Mouse (Mus musculus) ovary, postnatal 10 days (tissue): Measurements from ENCODE around the gene Suz12.
A peak's percentile ranks its signal among the peaks of the same experiment; 100 is the strongest.
"Not testable (repeated sequence)": the region's sequence is repeated elsewhere in the genome, so short reads cannot be mapped to it uniquely, and the experiment has no call there.

ENCODE experiments used
- DNase-seq: peaks from one replicate; pipeline ENCODE4 v3.0.0; 2022; ENCODE audit warnings: low spot score

The Suz12 gene

GRCm38 (mm10) chr11:79992035-79992591, 793 bp upstream of the Suz12 start:
- no peak for DNase-seq

DNA sequence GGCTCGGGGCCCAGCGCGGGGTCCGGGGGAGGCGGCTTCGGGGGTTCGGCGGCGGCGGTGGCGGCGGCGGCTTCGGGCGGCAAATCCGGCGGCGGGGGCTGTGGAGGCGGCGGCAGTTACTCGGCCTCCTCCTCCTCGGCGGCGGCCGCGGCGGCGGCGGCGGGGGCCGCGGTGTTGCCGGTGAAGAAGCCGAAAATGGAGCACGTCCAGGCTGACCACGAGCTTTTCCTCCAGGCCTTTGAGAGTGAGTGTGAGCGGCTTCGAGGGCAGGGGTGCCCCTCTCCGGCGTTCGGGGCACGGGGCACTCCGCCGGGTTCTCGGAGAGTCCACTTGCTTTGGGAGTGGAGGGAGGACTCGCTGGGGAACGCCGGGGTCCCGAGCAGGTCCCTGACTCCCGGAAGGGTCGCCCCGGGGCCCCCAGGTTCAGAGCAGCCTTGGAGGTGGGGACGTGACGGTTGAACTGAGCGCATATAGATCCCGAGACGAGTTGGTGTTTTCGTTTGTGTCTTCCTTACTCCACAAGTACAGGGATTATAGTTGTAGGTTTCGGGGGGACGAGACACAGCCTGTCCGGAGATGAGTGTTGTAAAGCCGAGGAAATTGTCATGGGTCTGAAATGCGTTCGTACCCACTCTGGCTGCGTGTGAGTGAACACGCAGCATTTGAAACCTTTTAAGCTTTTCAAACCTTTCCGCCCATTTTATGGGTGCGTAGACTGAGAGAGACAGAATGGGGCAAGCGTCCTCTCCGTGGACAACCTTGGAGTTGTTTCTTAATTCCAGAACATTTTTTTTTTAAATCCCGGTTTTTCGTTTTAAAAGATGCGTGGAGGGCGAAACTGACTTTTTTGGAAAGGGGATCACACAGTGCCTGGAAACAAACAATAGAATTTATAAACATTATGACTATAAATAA, 707 bp downstream of the Suz12 start:
- peak; percentile 21 for DNase-seq

- DNase-seq = no peak
Measured at GRCm38 (mm10) chr11:79994271-79994988, 1.5 kb downstream of the Suz12 start.

DNA sequence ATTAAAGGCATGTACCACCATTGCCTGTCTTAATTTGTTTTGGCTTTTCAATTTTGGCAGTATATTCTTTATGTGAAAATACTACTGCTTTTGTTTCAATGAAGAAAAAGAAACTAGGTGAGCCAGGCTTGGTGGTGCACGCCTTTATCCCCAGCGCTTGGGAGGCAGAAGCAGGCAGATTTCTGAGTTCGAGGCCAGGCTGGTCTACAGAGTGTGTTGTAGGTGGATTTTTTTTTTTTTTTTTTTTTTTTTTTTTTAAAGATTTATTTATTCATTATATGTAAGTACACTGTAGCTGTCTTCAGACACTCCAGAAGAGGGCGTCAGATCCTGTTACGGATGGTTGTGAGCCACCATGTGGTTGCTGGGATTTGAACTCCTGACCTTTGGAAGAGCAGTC, 23.6 kb downstream of the Suz12 start:
- not testable (repeated sequence) for DNase-seq

DNA sequence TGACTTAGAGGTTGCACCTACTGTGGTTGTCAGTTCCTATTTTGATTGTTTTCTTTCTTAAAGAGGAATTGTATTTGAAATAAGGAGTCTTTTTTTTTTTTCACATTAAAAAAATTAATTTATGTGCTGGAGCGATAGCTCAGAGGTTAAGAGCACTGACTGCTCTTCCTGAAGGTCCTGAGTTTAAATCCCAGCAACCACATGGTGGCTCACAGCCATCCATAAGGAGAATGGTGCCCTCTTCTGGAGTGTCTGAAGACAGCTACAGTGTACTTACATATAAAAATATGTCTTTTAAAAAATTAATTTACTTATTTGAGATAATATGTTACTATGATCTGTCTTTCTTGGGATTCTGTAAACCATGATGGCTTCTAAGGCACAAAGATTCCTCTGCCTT, 26.9 kb downstream of the Suz12 start:
- no peak for DNase-seq

- no peak for DNase-seq
Measured at GRCm38 (mm10) chr11:80021306-80021705, 28.4 kb downstream of the Suz12 start.

- DNase-seq = no peak
Measured at GRCm38 (mm10) chr11:80037495-80037894, 44.6 kb downstream of the Suz12 start.

- no peak for DNase-seq
Measured at GRCm38 (mm10) chr11:80042615-80043418, 49.9 kb downstream of the Suz12 start.

DNA sequence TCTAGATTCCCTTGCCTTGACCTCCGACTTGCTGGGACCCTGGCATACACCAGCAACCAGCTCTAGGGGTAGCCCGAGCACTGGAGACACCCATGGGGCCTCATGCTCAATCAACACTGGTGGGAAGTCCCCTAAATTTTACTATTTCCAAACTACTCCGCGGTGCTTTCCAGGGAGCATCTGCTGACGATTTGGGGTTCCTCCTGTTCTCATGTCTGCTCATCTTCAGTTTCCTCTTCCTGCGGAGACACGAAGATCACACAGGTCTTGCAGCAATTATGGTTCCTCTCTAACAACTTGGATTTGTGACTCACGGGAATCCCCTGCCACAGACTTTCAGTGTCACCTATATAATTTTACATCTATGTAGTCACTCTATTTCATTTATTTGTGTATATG, 50.5 kb downstream of the Suz12 start:
- DNase-seq = no peak

DNA sequence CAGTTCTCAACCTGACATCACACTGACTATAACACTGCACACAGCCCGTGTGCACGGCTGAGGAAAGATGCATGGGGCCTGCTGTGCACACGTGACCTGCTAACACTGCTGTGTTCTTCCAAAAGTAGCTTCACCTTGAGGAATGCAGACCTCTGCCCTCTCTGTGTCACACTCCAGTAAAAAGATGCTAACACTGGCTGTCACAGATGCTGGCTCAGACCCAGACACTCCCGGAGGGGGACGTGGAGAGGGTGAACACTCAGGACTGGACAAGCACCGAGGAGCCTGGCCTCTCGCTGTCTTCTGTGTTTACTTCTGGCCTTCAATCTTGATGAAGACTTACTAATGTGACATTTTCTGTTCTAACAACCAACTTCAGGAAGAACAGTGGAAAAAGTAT, 54.0 kb downstream of the Suz12 start:
- DNase-seq = no peak

DNA sequence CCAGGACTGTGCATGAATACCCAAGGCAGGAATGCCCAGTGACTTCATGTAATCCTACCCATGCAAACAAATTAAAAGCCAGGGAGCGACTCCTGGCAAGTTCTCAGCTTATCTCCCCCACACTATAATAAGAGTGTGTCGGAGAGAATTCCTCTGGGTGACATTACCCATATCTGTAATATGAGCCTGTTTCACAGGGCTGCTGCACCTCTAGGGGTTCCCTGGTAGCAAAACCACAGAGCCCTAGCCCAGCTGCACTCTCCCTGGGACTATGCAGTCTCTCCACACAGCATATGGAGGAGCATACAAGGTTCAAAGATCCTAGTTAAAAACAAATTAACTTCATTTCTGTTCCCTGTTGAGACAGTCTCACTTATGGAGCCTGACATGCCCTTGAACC, 57.2 kb downstream of the Suz12 start:
- DNase-seq = no peak

GRCm38 (mm10) chr11:80052456-80052855, 59.5 kb downstream of the Suz12 start:
- DNase-seq = no peak

GRCm38 (mm10) chr11:80053171-80053570, 60.3 kb downstream of the Suz12 start:
- DNase-seq = no peak

DNA sequence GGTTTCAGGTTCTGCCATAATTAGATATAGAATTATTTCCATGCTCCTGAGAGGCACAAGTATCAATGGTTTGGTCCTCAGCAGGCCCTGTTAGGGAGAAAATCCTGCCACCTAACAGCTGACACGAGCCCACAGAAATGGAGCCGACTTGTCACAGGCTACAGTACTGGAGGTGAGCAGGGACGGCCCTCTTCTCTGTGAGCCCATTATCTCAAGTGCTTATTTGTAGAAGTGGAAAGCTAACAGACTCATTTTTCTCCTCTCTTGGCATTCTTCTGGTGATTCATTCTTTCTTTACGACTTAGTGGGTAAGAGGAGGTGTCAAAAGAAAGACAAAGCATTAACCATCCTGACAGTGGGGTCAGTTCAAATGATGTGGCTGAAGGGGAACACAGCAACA, 61.8 kb downstream of the Suz12 start:
- no peak for DNase-seq

DNA sequence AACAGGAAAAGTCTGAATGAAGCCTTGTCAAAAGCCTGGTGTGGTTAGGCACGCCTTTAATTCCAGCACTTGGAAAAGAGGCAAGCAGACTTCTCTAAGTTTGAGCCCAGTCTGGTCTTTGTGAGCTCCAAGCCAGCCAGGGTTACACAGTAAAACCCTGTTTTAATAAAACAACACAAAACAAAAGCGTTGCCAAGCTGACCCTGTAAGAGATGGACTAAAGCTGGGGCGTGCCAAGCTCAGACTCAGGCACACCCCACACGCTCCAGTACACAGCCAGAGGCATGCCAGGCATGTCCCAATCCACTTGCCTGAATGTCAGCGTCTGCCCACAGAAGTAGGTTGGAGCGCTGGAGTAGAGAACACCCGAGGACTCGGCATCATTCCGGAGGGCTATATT, 63.2 kb downstream of the Suz12 start:
- no peak for DNase-seq

DNA sequence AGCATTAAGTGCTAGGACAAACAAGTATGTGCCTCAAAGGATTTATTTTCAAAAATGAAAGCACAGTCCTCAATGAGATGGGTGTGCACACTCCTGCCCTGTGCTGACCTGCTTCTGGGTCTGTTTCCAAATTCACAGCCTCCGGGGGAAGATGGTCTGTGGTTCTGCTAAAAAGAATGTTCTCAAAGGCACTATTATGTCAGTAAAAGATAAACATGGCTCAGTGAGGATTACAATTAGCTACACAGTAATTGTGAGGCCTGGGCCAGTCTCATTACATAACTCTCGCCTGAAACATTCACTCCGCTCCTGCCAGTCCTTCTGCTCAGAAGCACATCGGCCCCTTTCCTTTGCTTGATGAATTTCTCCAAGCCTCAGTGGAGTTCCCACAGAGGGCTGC, 69.3 kb downstream of the Suz12 start:
- no peak for DNase-seq

GRCm38 (mm10) chr11:80066373-80066772, 73.5 kb downstream of the Suz12 start:
- not testable (repeated sequence) for DNase-seq

GRCm38 (mm10) chr11:80067558-80067957, 74.7 kb downstream of the Suz12 start:
- DNase-seq = no peak

DNA sequence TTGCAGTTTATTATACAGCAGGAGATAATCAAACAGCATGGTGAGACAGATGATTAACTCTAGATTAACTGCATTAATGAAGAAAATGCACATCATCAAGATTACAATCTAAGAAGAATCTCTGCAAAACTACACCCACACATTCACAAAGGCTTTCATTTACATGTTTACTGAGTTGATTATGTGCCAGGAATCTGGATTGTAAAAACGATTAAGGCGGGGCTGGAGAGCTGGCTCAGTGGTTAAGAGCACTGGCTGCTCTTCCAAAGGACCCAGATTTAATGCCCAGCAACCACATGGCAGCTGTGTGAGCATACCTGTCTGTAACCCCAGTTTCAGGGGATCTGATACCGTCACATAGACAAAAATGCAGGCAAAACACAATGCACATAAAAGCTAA, 76.9 kb downstream of the Suz12 start:
- DNase-seq = no peak

DNA sequence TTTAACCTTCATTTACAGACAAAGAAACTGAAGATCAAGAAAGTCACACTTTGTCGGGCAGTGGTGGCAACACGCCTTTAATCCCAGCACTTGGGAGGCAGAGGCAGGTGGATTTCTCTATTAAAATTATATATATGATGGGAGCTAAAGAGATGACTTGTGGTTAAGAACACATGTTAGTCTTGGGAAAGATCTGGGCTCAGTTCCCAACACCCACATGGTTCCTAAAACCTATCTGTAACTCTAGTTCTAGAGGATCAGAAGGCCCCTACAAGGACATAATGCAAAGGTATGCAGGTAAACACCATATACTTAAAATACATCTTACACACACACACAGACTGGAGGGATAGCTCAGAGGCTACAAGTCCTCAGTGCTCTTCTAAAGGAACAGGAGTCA, 78.1 kb downstream of the Suz12 start:
- DNase-seq = no peak

DNA sequence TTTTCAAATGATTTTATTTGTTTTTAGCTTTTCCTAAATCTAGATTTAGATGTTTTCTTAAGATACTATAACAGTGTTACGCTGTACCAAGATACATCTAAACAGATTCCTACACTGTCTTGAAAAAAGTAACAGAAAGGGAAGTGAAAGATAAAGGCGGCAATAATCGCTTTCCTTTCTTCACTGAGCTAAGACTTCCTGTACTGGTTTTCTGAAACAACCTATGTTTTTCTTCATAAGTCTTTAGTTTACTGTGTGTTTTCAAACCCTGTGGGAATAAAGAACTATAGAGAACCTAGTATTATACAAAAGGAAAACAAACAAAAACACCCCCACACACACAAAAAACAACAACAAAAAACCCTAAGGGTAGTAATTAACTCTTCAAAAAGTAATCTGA, 79.5 kb downstream of the Suz12 start:
- DNase-seq = no peak

DNA sequence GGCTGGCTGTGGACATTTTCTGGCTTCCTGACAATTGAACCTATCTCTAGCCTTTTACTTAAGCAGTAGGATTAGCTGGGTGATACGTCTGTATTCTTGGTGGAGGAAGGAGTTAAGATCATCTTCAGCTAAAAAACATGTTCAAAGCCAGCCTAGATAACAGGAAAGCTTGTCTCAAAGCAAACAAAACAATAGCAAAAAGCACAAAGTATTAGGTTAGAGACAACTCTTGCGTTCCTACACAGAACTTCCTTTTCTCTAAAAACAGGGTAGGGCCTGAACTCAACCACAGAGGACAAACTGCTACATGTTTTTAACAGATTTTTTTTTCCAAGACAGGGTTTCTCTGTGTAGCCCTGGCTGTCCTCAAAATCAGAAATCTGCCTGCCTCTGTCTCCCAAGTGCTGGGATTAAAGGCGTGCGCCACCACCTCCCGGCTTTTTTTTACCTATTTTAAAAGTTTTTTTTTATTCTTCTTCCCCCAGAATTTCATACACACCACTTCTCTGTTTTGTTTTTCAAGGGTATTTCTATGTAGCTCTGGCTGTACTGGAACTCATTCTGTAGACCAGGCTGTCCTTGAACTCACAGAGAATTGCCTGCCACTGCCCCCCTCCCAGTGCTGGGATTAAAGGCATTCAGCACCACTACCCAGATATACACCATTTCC, 82.8 kb downstream of the Suz12 start:
- DNase-seq = no peak
